Mouse (Mus musculus): Measurements from ENCODE around the gene Dop1b. TPM values are rescaled to one million over a fixed set of nuclear protein-coding genes. Genes with fewer than 3 reads are reported as not detected.
A peak's percentile ranks its signal among the peaks of the same experiment; 100 is the strongest.

Dop1b gene
- total RNA-seq, 1 experiment from 2014 or later, result 11.2 TPM

DNA sequence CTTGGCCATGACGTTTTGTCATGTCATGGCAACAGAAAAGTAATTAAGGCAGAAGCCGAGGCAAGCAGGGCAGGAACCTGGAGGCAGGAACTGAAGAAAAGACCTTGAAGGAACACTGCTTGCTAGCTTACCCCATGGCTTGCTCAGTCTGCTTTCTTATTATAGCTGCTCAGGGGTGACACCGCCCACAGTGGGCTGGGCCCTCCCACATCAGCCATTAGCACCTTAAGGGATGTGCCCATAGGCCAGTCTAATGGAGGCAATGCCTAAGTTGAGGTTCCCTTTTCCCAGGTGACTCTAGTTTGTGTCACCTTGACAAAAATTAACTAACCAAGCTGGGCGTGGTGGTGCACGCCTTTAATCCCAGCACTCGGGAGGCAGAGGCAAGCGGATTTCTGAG, 4.6 kb upstream of the Dop1b start:
- no peak for ATAC-seq (replicated peaks in 1 of 2; ENCODE audit: insufficient read depth in 1 of 2, low FRiP score in 2 of 2, low TSS enrichment in 1 of 2, low read depth in 1 of 2, poor library complexity in 2 of 2, severe bottlenecking in 2 of 2)

DNA sequence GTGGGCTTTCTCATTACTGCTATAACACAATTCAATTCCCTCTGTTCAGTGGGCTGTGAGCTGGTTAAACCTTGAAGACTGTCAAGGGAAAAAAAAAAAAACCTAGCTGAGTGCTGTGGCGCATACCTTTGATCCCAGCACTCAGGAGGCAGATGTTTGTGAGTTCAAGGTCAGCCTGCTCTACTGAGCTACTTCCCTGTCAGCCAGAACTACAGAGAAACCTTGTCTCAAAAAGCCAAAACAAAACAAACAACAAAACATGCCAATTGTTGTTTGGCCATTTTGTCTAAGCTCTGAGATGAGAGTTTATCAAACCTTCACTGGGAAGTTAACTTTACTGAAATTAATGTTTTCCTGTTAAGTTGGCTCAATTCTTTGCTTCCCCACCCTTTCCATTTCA, 2.5 kb upstream of the Dop1b start:
- ATAC-seq (replicated peaks in 1 of 2; ENCODE audit: insufficient read depth in 1 of 2, low FRiP score in 2 of 2, low TSS enrichment in 1 of 2, low read depth in 1 of 2, poor library complexity in 2 of 2, severe bottlenecking in 2 of 2), result no peak

DNA sequence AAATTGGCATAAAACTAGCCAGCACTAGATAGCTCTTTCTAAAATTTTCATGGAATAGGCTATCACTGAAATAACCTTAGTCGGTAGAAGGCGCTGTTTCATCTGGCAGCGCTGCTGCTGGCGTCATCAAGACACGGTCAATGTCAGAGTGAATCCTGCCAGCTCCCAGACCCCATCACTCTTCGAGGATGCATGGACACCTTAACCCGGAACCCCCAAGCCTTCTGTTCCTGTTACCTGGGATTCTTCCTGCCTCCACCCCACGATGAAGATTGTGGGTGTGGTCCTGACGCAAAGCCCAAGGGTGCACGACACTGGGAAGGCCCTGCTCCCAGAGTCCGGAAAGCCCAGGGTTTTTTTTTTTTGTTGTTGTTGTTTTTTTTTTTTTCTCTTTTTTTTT, 780 bp upstream of the Dop1b start:
- ATAC-seq (replicated peaks in 1 of 2; ENCODE audit: insufficient read depth in 1 of 2, low FRiP score in 2 of 2, low TSS enrichment in 1 of 2, low read depth in 1 of 2, poor library complexity in 2 of 2, severe bottlenecking in 2 of 2), result peak; percentile 46 to 58

DNA sequence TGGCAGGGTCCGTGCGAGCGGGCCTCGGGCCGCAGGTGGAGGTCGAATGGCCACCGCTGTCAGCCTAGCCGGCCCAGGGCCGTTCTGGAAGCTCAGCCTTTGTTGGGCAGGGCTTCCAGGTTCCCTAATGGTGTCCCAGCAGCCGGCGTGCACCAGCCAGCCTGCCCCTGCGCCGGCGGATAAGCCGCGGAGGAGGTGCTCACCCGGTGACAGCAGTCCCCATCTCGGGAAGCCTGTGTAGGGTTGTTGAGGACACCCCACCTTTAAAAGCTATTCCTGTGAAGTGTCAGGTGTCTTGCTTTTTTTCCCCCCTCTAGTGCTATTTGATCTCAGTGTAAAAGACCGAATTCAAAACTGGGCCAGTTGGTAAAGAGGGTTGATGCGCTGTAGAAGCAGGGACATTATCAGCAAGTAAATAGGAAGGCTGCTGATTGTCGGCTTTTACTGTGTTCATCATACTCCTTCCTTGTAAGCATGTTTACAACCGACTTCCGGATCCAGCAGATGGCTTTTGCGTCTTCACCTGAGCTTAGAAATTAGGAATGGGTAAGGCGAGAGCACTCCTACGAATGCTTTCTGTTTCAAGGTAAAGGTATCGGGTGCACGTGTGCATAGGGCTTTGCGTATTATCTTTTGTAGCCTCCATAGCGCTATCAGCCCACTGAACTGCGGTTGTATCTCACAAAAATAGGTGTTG, 633 bp downstream of the Dop1b start:
- no peak for ATAC-seq (replicated peaks in 1 of 2; ENCODE audit: insufficient read depth in 1 of 2, low FRiP score in 2 of 2, low TSS enrichment in 1 of 2, low read depth in 1 of 2, poor library complexity in 2 of 2, severe bottlenecking in 2 of 2)

DNA sequence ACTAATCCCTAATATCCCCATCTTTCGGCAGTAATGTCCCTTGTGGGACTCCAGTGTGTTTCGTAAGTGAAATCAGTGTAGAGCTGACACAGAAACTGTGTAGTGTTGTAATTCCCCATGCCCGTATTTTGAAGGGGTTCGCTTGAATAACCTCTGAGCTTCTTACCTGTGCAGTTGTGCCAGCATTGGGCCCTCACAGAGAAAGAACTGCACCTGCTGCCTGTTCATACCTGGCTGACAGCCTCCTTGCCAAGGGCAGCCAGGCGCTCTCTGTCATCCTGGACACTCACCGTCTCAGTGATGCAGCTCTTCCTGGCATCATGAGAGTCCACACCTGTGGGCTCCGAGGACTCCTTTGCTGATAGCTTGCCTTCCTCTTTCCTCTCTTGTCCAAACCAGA, 1.3 kb downstream of the Dop1b start:
- no peak for ATAC-seq (replicated peaks in 1 of 2; ENCODE audit: insufficient read depth in 1 of 2, low FRiP score in 2 of 2, low TSS enrichment in 1 of 2, low read depth in 1 of 2, poor library complexity in 2 of 2, severe bottlenecking in 2 of 2)

DNA sequence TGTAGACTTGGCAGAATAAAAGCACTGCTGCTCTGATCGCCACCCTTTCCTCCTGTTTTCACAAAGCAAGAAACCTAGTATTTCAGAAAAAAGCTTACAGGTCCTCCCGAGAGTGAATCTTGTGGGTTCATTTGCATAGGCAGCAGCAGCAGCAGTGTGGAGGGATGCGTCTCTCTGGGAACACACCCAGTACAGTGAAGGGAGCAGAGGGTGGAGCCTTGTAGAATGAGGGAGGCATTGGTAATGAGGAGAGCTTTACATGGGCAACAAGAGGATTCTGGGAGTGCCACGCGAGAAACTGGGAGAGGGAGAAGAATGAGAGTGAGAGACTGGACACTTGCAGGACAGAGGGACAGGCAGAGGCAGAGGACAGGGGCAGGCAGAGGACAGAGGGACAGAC, 2.7 kb downstream of the Dop1b start:
- no peak for ATAC-seq (replicated peaks in 1 of 2; ENCODE audit: insufficient read depth in 1 of 2, low FRiP score in 2 of 2, low TSS enrichment in 1 of 2, low read depth in 1 of 2, poor library complexity in 2 of 2, severe bottlenecking in 2 of 2)

DNA sequence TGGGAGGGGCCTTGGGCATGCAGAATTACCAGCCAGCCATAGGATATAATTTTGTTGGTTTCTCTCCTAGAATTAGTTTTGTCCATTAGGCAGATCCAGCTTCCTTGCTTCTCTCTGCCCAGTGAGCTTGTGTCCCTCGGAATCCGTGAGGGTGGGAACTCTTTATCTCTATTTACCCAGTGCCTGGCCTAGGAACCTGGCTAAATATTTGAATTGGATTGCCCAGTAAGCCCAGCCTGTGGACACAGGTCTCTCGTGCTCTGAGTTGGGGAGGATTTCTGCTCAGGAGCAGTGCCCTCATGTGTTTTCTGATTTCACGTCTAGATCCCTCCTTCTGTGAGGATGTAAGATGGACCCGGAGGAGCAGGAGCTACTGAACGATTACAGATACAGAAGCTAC, 4.1 kb downstream of the Dop1b start:
- ATAC-seq (replicated peaks in 1 of 2; ENCODE audit: insufficient read depth in 1 of 2, low FRiP score in 2 of 2, low TSS enrichment in 1 of 2, low read depth in 1 of 2, poor library complexity in 2 of 2, severe bottlenecking in 2 of 2), result no peak

DNA sequence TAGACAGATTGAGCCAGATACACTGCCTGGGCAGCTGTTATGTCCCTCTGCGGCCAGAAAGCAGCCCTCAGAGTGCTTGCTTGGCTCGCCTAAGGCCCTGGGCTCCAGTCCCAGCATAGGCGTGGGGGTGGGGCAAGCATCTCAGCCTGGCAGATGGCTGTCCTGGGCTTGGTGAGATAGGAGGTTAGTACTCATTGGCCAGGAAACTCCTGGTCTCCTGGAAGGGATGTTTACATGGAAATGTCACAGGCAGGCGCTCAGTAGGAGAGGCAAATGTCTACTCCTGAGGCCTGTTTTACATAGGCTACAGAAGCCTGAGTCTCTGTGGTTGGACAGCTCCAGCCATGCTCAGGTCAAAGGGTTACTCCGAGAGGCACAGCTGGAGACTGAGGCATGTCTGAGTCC, 5.6 kb downstream of the Dop1b start:
- ATAC-seq (replicated peaks in 1 of 2; ENCODE audit: insufficient read depth in 1 of 2, low FRiP score in 2 of 2, low TSS enrichment in 1 of 2, low read depth in 1 of 2, poor library complexity in 2 of 2, severe bottlenecking in 2 of 2), result no peak

DNA sequence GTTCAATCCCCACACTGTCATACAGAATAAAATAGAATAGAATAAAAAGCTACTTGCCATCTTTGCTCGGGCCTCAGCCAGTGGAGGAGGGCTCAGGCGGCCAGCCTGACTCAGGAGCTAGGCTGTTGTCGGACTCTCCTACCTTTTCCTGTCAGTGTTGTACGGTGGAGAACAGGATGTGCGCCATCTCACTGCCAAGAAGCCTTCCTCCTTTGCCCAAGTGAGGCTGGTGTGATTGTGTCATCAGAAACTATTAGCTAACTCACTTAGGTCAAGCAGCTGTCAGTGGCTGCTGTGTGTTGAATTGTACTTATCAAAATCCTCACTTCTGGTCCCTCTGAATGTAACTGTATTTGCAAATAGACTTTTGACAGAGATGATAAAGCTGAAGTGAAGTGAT, 10.1 kb downstream of the Dop1b start:
- ATAC-seq (replicated peaks in 1 of 2; ENCODE audit: insufficient read depth in 1 of 2, low FRiP score in 2 of 2, low TSS enrichment in 1 of 2, low read depth in 1 of 2, poor library complexity in 2 of 2, severe bottlenecking in 2 of 2), result peak; percentile 86 to 90

DNA sequence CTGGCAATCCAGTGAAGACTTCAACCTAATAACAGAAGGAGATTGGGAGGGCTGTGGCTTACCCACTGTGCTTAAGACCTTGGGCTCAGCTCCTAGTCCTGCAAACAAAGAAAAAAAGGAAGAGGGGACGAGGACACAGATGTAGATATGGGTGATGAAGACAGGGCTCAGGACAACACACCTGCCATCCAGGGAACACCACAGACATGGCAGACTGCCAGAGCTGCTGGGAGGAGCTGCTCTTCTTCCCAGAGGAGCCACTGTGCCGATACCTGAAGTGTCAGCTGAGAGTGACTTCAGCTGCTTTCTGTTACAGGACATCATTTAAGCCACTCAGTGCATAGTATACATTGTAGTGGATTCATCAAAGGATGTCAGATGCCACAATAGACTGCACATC, 10.8 kb downstream of the Dop1b start:
- ATAC-seq (replicated peaks in 1 of 2; ENCODE audit: insufficient read depth in 1 of 2, low FRiP score in 2 of 2, low TSS enrichment in 1 of 2, low read depth in 1 of 2, poor library complexity in 2 of 2, severe bottlenecking in 2 of 2), result no peak

DNA sequence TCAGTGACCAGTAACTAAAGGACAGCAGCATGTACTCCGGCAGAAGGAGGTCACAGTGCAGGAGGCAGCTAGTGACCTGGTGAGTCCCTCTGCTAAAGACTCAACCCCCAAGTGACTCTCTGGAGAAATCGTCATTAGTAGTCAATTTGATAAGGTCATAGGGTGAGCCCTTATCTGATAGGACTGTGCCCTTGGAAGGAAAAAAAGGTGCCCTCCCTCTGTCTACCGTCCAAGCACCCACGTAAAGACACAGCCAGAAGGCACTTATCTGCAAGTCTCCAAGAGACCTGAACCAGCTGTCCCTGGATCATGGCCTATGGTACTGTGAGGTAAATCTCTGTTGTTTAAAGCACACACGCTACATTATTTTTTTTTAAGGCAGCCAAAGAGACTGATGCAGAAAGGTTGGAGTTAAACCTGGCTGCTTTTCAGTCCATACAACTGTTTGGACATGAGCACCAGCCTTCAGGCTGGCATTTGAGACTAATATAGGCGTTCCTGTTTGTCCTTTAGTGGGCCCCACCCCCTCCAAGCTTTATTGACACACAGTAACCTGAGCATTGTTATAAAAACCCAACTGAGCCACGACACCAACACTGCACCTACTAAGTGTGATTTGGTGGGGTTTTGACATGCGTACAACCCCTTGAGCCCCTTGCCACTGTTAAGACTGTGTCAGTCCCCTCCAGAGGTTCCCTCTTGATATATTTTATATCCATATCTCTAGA, 13.9 kb downstream of the Dop1b start:
- ATAC-seq (replicated peaks in 1 of 2; ENCODE audit: insufficient read depth in 1 of 2, low FRiP score in 2 of 2, low TSS enrichment in 1 of 2, low read depth in 1 of 2, poor library complexity in 2 of 2, severe bottlenecking in 2 of 2), result no peak

DNA sequence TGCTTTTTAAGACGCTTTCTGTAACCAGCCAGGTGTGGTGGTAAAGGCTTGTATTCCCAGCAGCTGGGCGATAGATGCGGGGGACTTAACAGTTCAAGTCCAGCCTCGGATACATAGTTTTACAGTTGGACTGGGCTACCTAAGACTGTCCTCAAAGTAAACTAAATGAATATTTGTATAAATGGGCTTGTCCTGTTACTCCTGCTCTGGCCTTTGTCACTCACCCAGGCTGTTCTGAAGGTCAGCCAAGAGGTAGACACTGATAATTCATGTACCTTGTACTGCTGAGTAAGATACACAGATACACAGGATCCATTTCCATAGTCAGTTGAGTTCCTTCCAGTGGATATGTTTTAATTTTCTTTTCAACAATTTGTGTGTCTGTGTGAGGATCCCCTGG, 14.5 kb downstream of the Dop1b start:
- ATAC-seq (replicated peaks in 1 of 2; ENCODE audit: insufficient read depth in 1 of 2, low FRiP score in 2 of 2, low TSS enrichment in 1 of 2, low read depth in 1 of 2, poor library complexity in 2 of 2, severe bottlenecking in 2 of 2), result no peak

DNA sequence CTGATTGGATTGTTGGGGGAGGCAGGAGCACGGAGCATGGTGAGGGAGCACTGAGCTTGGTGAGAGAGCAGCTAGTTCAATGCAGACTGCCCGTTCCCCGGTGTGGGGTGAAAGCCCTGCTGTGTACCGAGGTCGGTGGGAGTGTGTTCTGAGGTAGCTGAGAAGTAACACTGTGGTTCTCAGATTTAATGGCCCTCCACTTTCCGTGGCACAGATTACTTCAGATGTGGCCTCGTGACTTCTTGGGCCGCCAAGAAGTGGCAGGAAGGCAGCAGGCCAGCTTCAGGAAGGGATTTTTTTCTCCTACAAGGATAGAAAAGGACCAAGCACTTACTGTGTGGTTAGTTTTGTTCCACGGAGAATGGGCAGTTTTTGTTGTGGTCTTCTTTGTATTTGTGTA, 17.0 kb downstream of the Dop1b start:
- no peak for ATAC-seq (replicated peaks in 1 of 2; ENCODE audit: insufficient read depth in 1 of 2, low FRiP score in 2 of 2, low TSS enrichment in 1 of 2, low read depth in 1 of 2, poor library complexity in 2 of 2, severe bottlenecking in 2 of 2)

DNA sequence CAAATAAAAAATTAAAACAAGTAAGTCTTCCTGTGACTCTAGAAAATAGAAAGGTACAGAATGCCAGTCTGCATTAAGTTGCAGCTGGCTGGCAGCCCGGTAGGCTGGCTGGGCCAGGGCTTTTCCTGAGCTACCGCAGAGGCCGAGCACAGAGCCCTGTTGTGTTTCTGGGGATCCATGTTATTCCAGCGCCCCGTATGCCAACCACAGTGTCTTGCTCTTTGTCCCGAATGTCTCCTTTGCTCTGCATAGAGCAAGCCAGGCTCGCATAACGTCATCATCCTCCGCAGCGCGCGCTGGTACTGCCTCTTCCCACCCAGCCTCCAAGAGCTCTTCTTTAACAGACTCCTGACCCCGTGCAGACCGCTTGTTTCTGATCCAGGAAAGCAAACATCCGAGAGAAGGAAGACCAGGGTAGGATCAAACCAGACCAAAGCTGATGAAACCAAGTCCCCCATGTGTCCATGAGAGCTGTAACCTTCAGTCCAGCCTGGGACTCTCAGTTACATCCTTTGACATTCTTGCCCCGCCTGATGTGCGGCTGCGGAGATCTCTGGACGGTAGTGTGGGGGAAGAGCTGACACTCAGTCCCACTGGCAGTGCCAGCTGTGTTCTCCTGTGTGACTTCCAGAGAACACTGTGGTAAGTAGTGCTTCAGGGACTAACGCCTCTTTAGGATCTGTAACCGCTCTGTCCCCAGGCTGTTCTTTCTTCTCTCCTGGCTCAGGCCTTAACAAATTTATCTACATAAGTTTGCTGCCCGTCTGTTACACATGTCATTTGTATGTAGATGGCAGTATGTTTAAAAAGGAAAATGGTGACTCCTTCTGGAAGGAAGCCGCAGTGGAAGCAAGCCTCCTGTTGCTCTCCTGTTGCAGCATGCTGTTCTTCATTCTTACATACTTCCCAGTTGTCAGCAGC, 18.4 kb downstream of the Dop1b start:
- no peak for ATAC-seq (replicated peaks in 1 of 2; ENCODE audit: insufficient read depth in 1 of 2, low FRiP score in 2 of 2, low TSS enrichment in 1 of 2, low read depth in 1 of 2, poor library complexity in 2 of 2, severe bottlenecking in 2 of 2)

DNA sequence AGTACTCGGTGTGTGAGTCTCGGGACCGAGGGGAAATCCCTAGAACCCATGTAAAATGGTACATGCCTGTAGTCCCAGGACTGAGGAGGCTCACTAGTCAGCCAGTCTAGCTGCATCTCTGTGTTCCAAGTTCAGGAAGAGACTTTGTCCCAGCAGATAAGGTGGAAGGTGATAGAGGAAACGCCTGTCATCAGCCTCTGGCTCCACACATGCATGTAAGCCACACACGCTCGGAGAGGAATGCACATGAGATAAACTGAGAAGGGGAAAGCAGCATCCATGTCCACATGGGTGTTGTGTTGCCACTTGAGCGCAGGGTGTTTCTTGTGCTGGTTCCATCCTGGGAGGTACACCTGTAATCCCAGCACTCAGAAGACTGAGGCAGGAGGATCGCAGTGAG, 19.6 kb downstream of the Dop1b start:
- no peak for ATAC-seq (replicated peaks in 1 of 2; ENCODE audit: insufficient read depth in 1 of 2, low FRiP score in 2 of 2, low TSS enrichment in 1 of 2, low read depth in 1 of 2, poor library complexity in 2 of 2, severe bottlenecking in 2 of 2)

DNA sequence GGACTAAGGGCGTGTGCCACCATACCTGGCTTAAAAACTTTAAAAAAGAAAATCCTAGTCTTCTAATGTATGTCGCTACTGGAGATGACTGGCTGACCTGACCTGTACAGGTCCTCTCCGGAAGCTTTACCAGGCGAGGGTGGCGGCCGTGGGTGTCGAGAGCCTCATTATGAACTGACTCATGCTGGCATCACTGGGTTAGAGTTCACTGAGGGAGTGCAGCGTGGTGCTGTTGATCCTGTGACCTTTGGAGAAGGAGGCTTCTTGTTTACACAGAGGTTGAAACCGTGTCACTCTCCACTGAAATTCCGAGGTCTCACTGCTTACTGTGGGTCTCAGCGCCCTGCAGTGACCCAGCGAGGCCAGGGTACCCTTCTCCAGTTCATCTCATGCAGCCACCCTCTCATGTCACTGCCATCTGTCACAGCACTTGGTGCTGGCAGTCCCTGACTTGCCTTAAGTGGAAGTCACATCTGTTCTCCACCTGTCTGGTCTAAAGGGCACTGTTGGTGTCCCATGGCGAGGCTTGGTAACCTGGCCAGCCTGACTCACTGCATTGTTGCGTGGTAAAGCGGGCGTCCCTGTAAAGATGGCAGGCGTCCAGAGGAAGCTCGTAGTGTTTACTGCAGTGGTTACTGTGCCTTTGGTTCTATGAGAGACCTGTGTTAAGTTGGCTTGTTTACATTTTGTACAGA, 21.3 kb downstream of the Dop1b start:
- ATAC-seq (replicated peaks in 1 of 2; ENCODE audit: insufficient read depth in 1 of 2, low FRiP score in 2 of 2, low TSS enrichment in 1 of 2, low read depth in 1 of 2, poor library complexity in 2 of 2, severe bottlenecking in 2 of 2), result no peak

DNA sequence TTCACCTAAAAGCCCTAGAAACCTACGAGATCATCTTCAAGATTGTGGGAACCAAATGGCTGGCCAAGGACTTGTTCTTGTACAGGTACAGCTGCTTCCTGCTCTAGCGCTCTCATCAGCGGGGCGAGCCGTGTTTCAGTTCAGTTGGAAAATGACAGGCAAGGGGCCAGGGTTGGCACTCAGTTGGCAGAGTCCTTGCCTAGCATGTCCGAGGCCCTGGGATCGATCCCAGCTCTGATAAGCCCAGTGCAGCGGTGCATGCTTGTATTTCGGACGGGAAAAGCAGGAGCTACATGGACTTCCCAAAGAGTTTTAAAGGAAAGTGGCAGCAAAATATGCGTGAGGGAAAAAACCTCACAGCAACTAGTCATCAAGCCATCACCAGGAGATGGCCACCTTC, 27.5 kb downstream of the Dop1b start:
- no peak for ATAC-seq (replicated peaks in 1 of 2; ENCODE audit: insufficient read depth in 1 of 2, low FRiP score in 2 of 2, low TSS enrichment in 1 of 2, low read depth in 1 of 2, poor library complexity in 2 of 2, severe bottlenecking in 2 of 2)

DNA sequence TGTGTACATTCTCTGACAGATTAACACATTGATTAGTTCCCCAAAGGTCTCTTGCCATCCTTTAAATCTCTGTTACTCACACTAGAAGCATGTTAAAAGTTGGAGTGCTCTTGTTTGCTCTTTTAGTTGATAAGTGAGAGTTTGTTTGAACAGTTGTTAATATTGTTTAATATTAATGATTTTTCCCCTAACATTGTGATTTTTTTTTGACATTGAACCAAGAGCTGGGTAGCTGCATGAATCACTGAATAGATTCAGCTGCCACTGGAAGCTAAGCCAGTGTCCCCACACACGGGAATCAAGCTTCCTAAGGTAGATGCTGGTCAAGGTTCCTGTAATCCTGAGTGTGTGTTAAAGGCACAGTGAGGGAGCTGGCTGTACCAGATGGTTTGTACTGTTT, 31.2 kb downstream of the Dop1b start:
- no peak for ATAC-seq (replicated peaks in 1 of 2; ENCODE audit: insufficient read depth in 1 of 2, low FRiP score in 2 of 2, low TSS enrichment in 1 of 2, low read depth in 1 of 2, poor library complexity in 2 of 2, severe bottlenecking in 2 of 2)
